Mouse (Mus musculus) forebrain, embryonic 16.5 days (tissue): ENCODE data around the gene Stambpl1. TPM values are rescaled to one million over a fixed set of nuclear protein-coding genes. Genes with fewer than 3 reads are reported as not detected.

ENCODE experiments used
- ATAC-seq: fragments of 200-750 bp; cut with Nextera tagmentation; 2 replicates; pipeline ENCODE4 v1.8.0; 2017; ENCODE audit warnings: mild to moderate bottlenecking, moderate library complexity
- H3K27ac ChIP-seq: fragments of 300-500 bp; sonication (generic); 2 replicates; pipeline ENCODE4 v1.5.1; 2014; ENCODE audit warnings: low read length, control low read depth
- H3K27me3 ChIP-seq: fragments of 300-500 bp; sonication (generic); replicated peaks from 2 replicates; pipeline ENCODE4 v1.6.1; 2014; ENCODE audit warnings: low read length; ENCODE audit not compliant: control insufficient read depth, insufficient read depth
- H3K36me3 ChIP-seq: fragments of 300-500 bp; sonication (generic); 2 replicates; pipeline ENCODE4 v1.6.1; 2014; ENCODE audit not compliant: control insufficient read depth, insufficient read depth
- H3K4me1 ChIP-seq: fragments of 300-500 bp; sonication (generic); replicated peaks from 2 replicates; pipeline ENCODE4 v1.6.1; 2014; ENCODE audit warnings: low read length; ENCODE audit not compliant: control insufficient read depth, insufficient read depth
- H3K4me2 ChIP-seq: fragments of 300-500 bp; sonication (generic); 2 replicates; pipeline ENCODE4 v1.6.1; 2014; ENCODE audit warnings: mild to moderate bottlenecking, low read length, control low read depth
- H3K4me3 ChIP-seq: fragments of 300-500 bp; sonication (generic); replicated peaks from 2 replicates; pipeline ENCODE4 v1.5.1; 2014; ENCODE audit warnings: mild to moderate bottlenecking, low read length, control low read depth
- H3K9ac ChIP-seq: fragments of 300-500 bp; sonication (generic); replicated peaks from 2 replicates; pipeline ENCODE4 v1.6.1; 2014; ENCODE audit warnings: low read depth, low read length, control low read depth
- H3K9me3 ChIP-seq: fragments of 300-500 bp; sonication (generic); 2 replicates; pipeline ENCODE4 v1.6.1; 2016; ENCODE audit warnings: low read length; ENCODE audit not compliant: control insufficient read depth
- WGBS: fragments of 180-500 bp; shearing (Covaris S2); extraction: QIAGEN DNeasy Blood & Tissue Kit; methylation state at CpG from one replicate; pipeline ENCODE4 v1.1.7; 2014; 5-methylcytosine and 5-hydroxymethylcytosine counted together
- polyA plus RNA-seq: library from polyadenylated mRNA; unstranded; fragments of >200 nt; fragmentation: Nextera tagmentation; extraction: Ambion mirVana; gene quantifications from 2 replicates; pipeline ENCODE4 v1.2.1, GENCODE M21; 2015

Gene Stambpl1
- polyA plus RNA-seq, 1 experiment from 2014 or later = 11.7 TPM

GRCm38 (mm10) chr19:34284383-34284782 lies 92.4 kb downstream of the Stambpl1 start:
- Histone ChIP-seq H3K27me3 (no peaks in the 10 kb centered on the region), H3K4me3 (no peak overlapping the region), H3K4me1 (no peaks in the 10 kb centered on the region), H3K36me3 (no peaks in the 10 kb centered on the region), H3K4me2 (no peak overlapping the region; the same call in 1 of the 2 replicates), H3K9me3 (no peaks in the 10 kb centered on the region), H3K9ac (no peak overlapping the region), H3K27ac (no peak overlapping the region)
- no peak for ATAC-seq
- 69% methylated on average over 10 of the region's 10 CpGs for WGBS

GRCm38 (mm10) chr19:34284826-34285225 lies 92.8 kb downstream of the Stambpl1 start:
- Histone ChIP-seq H3K4me2 (no peak overlapping the region), H3K9me3 (no peaks in the 10 kb centered on the region), H3K27me3 (no peaks in the 10 kb centered on the region), H3K36me3 (no peaks in the 10 kb centered on the region), H3K4me1 (no peaks in the 10 kb centered on the region), H3K9ac (no peak overlapping the region), H3K27ac (no peak overlapping the region), H3K4me3 (no peak overlapping the region)
- ATAC-seq = no peak
- 63% methylated on average over 2 of the region's 2 CpGs for WGBS

GRCm38 (mm10) chr19:34287221-34287620 lies 95.2 kb downstream of the Stambpl1 start:
- Histone ChIP-seq H3K4me1 (peaks cover 12% of the 10 kb centered on the region), H3K27ac (no peak overlapping the region), H3K4me2 (no peak overlapping the region), H3K27me3 (peaks cover 3% of the 10 kb centered on the region; the same call in 1 of the 2 replicates), H3K9me3 (no peaks in the 10 kb centered on the region), H3K4me3 (no peak overlapping the region), H3K36me3 (no peaks in the 10 kb centered on the region), H3K9ac (no peak overlapping the region)
- no peak for ATAC-seq

GRCm38 (mm10) chr19:34287656-34288415 lies 95.8 kb downstream of the Stambpl1 start:
- H3K27me3 ChIP-seq = peaks cover 3% of the 10 kb centered on the region; the same call in 1 of the 2 replicates
- H3K4me3 ChIP-seq = no peak overlapping the region
- no peak overlapping the region for H3K4me2 ChIP-seq
- 86% methylated on average over 13 of the region's 13 CpGs for WGBS
- no peak overlapping the region for H3K27ac ChIP-seq
- H3K4me1 ChIP-seq = peaks cover 12% of the 10 kb centered on the region
- no peak overlapping the region for H3K9ac ChIP-seq
- H3K9me3 ChIP-seq = no peaks in the 10 kb centered on the region
- H3K36me3 ChIP-seq = no peaks in the 10 kb centered on the region
- ATAC-seq = no peak

GRCm38 (mm10) chr19:34288696-34289095 lies 96.7 kb downstream of the Stambpl1 start:
- Histone ChIP-seq H3K9me3 (no peaks in the 10 kb centered on the region), H3K4me3 (no peak overlapping the region), H3K9ac (no peak overlapping the region), H3K4me1 (peaks cover 12% of the 10 kb centered on the region), H3K27ac (no peak overlapping the region), H3K36me3 (no peaks in the 10 kb centered on the region), H3K4me2 (no peak overlapping the region), H3K27me3 (peaks cover 3% of the 10 kb centered on the region; the same call in 1 of the 2 replicates)
- WGBS = 100% methylated on average over 1 of the region's 1 CpGs
- no peak for ATAC-seq

Other genes with a start within 250 kb of the Stambpl1 start
- gene Lipf, start 231.0 kb upstream of the Stambpl1 start, polyA plus RNA-seq = not detected in 2 replicates
- not detected in 2 replicates for gene Lipk, start 183.9 kb upstream of the Stambpl1 start, polyA plus RNA-seq
- not detected in 2 replicates for gene Lipn, start 124.9 kb upstream of the Stambpl1 start, polyA plus RNA-seq
- 0.11 TPM in 1 of 2 replicates, not detected in the other for gene Lipm, start 91.3 kb upstream of the Stambpl1 start, polyA plus RNA-seq
- gene Ankrd22, start 26.2 kb upstream of the Stambpl1 start, polyA plus RNA-seq = not detected in 2 replicates
- gene Acta2, start 63.4 kb downstream of the Stambpl1 start, polyA plus RNA-seq = 9.1 and 13.3 TPM in 2 replicates
- 0.63 and 1.5 TPM in 2 replicates for gene Fas, start 98.4 kb downstream of the Stambpl1 start, polyA plus RNA-seq